Mouse (Mus musculus): Measurements from ENCODE around the gene Vmn1r189.
"Not testable (repeated sequence)": the region's sequence is repeated elsewhere in the genome, so short reads cannot be mapped to it uniquely, and the experiment has no call there.

Vmn1r189 gene

DNA sequence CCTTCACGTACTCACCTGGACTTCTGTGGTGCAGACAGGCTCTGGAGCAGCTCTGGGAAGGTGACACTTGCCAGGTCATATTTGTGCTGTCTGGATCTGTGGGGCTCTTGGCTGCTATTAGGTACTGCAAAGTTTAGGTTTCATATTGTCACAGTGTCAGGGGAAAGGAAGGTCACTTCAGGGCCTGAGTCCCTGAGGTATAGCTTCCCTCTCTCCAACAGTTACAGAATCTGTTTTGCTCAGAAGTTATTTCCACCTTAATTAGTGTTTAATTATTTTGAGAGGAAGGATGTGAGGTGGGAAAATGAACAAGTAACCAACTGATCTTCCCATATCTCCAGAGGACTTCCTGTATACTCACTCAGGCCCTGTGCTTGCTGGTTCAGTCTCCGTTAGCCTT, at the start of gene Vmn1r189:
Vmn1r189 (minus strand) TSS at position 101 of the 400 bp plus-strand sequence.
- DNase-seq (ENCODE audit: low spot score), result not testable (repeated sequence)

DNA sequence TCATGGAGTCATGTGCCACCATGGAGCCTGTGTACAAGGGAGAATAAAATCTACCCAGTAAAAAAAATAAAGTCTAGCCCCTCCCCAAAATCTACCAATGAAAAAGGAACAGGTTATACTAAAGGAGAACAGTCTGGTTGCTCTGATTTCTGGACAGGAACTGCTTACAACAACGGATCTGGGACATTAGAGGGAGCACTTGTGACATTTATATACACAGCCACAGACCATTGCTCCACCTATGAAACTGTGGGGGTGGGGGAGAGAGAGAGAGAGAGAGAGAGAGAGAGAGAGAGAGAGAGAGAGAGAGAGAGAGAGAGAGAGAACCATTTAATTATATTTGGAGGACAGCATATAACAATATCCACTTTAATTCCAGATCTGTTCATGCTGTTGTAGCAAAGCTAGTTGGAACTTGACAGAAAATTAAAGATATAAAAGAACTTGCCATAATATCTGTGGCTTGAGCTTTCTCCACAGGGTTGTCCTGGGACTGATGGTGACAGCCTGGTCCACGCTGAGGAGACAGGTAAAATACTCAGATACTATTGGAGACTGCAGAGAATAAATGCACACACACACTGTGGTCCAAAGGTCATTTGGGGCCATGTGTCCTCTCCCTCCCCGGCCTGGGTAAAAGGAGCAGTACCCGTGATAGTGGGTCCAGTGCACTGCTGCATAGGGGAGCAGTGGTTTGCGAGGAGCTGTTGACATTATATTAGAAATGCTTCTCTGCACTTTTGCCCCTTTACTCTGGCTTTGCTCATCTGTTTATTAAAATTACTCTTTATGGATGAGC, 31.1 kb upstream of the Vmn1r189 start:
- DNase-seq (ENCODE audit: low spot score), result not testable (repeated sequence)

DNA sequence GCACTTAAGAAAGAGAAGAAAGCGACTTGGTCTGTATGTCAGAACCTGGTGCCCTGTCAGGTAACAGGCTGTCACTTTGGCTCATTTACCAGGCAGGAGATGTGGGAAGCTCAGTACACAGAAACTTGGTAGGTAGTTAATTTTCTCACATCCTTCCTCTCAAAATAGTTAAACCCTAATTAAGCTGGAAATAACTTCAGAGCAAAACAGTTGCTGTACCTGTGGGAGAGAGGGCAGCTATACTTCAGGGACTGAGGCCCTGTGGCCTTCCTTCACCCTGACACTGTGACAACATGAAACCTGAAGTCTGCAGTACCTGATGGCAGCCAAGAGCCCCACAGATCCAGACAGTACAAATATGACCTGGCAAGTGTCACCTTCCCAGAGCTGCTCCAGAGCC, 21.5 kb downstream of the Vmn1r189 start, which contains the start of gene Vmn1r188:
Vmn1r188 (plus strand) TSS at position 301 of the 400 bp plus-strand sequence.
- not testable (repeated sequence) for DNase-seq (ENCODE audit: low spot score)

DNA sequence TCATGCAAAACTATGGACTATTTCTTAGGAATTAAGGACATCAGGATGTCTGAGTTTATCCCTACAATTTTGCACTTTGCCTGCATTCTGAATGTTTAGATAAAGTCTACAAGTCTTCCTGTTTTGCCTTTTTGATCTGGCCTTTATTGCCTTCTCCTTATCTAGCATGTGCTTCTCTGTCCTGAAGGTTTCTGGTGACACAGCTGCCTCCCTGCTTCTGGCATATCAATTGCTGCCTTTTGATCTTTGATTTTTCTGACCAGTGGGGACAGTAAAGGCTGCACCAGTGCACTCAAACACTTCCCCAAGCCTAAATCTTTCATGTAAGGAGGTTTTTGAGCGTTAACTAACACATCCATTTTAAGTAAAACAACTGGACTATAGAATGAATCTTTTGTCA, 42.2 kb downstream of the Vmn1r189 start:
- DNase-seq (ENCODE audit: low spot score), result no peak

DNA sequence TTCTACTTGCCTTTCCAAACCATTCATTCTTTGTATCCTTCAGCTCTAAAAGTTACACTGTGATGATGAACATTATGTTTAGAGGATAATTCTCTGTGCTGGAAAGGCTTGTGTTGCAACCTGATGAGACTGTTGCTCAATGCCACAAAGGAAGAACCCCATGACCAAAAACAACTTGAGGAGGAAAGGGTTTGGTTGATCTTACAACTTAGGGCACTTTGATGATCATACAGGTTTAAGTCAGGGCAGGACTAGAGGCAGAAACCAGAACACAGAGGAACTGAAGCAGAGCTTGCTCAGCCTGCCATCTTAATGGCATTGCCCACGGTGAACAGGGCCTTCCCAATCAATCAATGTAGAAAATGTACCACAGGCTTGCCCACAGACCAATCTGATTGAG, 44.2 kb downstream of the Vmn1r189 start:
- no peak for DNase-seq (ENCODE audit: low spot score)

DNA sequence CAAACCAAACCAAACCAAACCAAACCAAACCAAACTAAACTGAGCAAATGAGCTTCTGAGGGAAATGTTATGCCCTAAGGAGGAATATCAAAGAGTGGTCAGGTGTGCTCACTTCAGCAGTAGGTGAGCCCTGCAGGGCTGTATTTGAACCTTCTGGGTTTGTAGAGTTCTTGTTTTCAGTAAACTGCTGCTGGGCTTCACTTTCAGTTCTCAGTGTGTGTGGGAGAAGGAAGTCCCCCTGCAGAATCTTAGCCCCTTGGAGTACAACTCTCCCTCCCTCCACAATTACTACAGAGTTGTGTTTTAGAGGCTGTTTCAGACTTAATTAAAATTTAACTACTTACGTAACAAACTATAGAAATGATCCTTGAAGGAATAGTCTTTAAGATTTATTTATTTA, 51.9 kb downstream of the Vmn1r189 start:
- DNase-seq (ENCODE audit: low spot score), result no peak

DNA sequence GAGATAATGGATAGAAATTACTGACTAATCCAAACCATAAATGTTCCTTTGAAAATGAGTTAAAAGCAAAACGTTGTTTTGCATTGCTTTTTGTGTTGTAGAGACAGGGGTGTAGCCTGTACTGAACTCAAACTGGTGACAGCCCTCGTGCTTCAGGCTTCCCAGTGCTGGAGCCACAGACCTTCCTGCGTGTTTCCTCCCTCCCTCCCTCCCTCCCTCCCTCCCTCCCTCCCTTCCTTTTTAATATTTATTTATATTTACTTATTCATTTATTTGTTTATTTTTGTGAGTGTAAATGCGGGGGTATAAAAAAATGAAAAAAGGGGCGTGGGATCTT, 54.1 kb downstream of the Vmn1r189 start:
- no peak for DNase-seq (ENCODE audit: low spot score)

DNA sequence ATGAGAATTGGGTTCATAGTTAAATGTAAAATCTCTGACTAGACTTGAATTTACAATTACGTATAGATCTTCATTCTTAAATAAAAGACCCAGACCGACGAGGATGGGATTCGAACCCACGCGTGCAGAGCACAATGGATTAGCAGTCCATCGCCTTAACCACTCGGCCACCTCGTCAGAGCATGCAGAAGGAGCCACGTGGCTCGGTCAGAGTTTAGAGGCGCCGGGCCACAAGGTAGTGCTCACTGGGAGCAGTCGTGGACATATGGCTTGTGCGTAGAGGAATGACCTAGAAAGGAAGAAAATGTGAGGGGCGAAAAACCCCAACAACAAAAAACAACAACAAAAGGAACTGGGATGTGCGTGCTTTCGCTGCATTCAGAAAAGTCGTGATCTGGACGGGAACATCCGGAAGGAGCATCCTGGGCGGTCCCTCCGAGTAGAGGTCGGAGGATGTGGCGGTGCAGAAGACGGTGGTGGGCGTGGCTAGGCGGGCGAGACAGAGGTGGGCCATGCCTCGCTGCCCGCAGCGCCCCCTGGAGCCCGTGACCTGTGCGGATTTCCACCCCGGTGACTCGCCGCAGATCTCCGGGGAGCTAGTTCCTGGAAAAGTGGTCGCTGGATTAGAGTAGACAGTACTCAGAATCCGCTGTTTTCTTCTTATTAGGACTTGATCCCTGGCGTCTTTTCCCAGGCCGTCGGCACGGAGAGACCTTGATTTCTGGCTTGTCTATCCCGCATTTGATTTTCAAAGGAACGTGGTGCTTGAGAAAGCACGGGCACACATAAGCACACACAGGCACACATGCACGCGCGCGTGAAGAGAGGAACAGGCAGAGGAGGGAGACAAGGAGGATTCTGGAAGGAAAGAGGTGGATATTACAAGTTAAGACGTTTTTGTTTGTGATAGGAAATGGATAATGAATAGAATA, 54.8 kb downstream of the Vmn1r189 start:
- peak; percentile 75 for DNase-seq (ENCODE audit: low spot score)
